Mouse (Mus musculus) gastrocnemius, postnatal 14 days (tissue): ENCODE results near the gene Adk. TPM values are rescaled to one million over a fixed set of nuclear protein-coding genes. Genes with fewer than 3 reads are reported as not detected.
A peak's percentile ranks its signal among the peaks of the same experiment; 100 is the strongest.

Source experiments
- DNase-seq: peaks from one replicate; pipeline ENCODE4 v3.0.0; 2021; ENCODE audit warnings: mixed read lengths
- intact Hi-C: fragments of 180-260 bp; cut with DNase I; formaldehyde crosslinking; loops from one replicate; pipeline ENCODE4 v1.15.1; 2025; ENCODE audit warnings: low total_unique reads
- total RNA-seq, 2 experiments: library from RNA; stranded (reverse); gene quantifications; 2 replicates each; pipeline ENCODE4 v1.2.3; 2021

Adk gene
- total RNA-seq, 2 experiments from 2014 or later, result 93.8 to 101 TPM

- peak; percentile 27 for DNase-seq
- intact Hi-C loops, result no loop called here
These were observed 68.1 kb downstream of the Adk start for GRCm38 (mm10) chr14:21120473-21120872.

- intact Hi-C loops, result no loop called here
- no peak for DNase-seq
These were observed 74.8 kb downstream of the Adk start for GRCm38 (mm10) chr14:21127215-21127614.

- peak; percentile 34 for DNase-seq
These were observed 84.5 kb downstream of the Adk start for GRCm38 (mm10) chr14:21136906-21137305.

GRCm38 (mm10) chr14:21142603-21143002, 90.2 kb downstream of the Adk start:
- no peak for DNase-seq
- intact Hi-C loops, result loop anchor here (5.0 kb wide), 2 partner anchors 470 to 520 kb away; no protein-coding TSS in a partner anchor

More at GRCm38 (mm10) chr14:21136906-21137305, 84.5 kb downstream of the Adk start:
- intact Hi-C loops, result loop anchor here (5.0 kb wide), 1 partner anchor 605 kb away; no protein-coding TSS in a partner anchor

GRCm38 (mm10) chr14:21143406-21144115, 91.2 kb downstream of the Adk start:
- peak; percentile 30 for DNase-seq

GRCm38 (mm10) chr14:21147171-21147570, 94.8 kb downstream of the Adk start:
- intact Hi-C loops, result no loop called here
- DNase-seq, result no peak

More at GRCm38 (mm10) chr14:21143406-21144115, 91.2 kb downstream of the Adk start:
- intact Hi-C loops, result loop anchor here (5.0 kb wide), 2 partner anchors 469 to 519 kb away; no protein-coding TSS in a partner anchor

GRCm38 (mm10) chr14:21150301-21150700, 97.9 kb downstream of the Adk start:
- no peak for DNase-seq
- intact Hi-C loops, result no loop called here

- no peak for DNase-seq
- intact Hi-C loops, result no loop called here
These were observed 99.7 kb downstream of the Adk start for GRCm38 (mm10) chr14:21152055-21152454.

GRCm38 (mm10) chr14:21165706-21166105, 113.3 kb downstream of the Adk start:
- intact Hi-C loops, result no loop called here
- DNase-seq, result no peak

- DNase-seq, result no peak
- intact Hi-C loops, result no loop called here
These were observed 113.7 kb downstream of the Adk start for GRCm38 (mm10) chr14:21166114-21166513.

- intact Hi-C loops, result no loop called here
- no peak for DNase-seq
These were observed 121.8 kb downstream of the Adk start for GRCm38 (mm10) chr14:21173973-21174745.

- DNase-seq, result no peak
- intact Hi-C loops, result no loop called here
These were observed 122.4 kb downstream of the Adk start for GRCm38 (mm10) chr14:21174804-21175203.

GRCm38 (mm10) chr14:21177781-21178180, 125.4 kb downstream of the Adk start:
- intact Hi-C loops, result no loop called here
- no peak for DNase-seq

- intact Hi-C loops, result no loop called here
- no peak for DNase-seq
These were observed 126.0 kb downstream of the Adk start for GRCm38 (mm10) chr14:21178356-21178755.

- DNase-seq, result no peak
- intact Hi-C loops, result no loop called here
These were observed 128.7 kb downstream of the Adk start for GRCm38 (mm10) chr14:21181053-21181452.

- intact Hi-C loops, result no loop called here
- no peak for DNase-seq
These were observed 139.6 kb downstream of the Adk start for GRCm38 (mm10) chr14:21191966-21192365.

- intact Hi-C loops, result no loop called here
- no peak for DNase-seq
These were observed 140.4 kb downstream of the Adk start for GRCm38 (mm10) chr14:21192749-21193148.

GRCm38 (mm10) chr14:21194336-21194735, 142.0 kb downstream of the Adk start:
- DNase-seq, result no peak
- intact Hi-C loops, result no loop called here

- intact Hi-C loops, result no loop called here
- DNase-seq, result no peak
These were observed 148.5 kb downstream of the Adk start for GRCm38 (mm10) chr14:21200850-21201249.

- DNase-seq, result no peak
- intact Hi-C loops, result no loop called here
These were observed 154.1 kb downstream of the Adk start for GRCm38 (mm10) chr14:21206472-21206871.
